Mouse (Mus musculus): ENCODE measurements around the gene Akr1a1. TPM values are rescaled to one million over a fixed set of nuclear protein-coding genes. Genes with fewer than 3 reads are reported as not detected.

The Akr1a1 gene
- total RNA-seq, 2 experiments from 2014 or later: 822 to 909 TPM

GRCm38 (mm10) chr4:116596379-116596778, 55.1 kb downstream of the Akr1a1 start, which contains the start of gene Ccdc17:
Gene Ccdc17, plus strand, starts transcription at chr4:116596654.
- DNase-seq (ENCODE audit: low spot score in 2 of 2): no peak

DNA sequence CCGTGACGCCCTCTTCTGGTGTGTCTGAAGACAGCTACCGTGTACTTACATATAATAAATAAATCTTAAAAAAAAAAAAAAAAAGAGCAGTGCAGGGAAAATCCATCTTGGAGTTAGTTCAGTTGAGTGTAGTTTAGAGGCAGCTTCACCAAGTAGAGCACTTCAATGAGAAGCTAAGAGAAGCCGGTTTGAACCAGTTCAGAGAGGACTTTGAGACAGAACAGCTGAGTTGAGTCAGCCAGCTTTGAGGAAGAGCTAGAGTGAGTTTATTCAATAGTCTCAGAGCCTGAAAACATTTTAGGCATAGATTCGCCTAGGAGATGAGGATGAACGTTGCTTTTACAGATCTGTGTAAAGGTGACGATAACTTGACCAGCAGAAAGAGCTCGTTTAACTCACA, 55.7 kb downstream of the Akr1a1 start:
- DNase-seq (ENCODE audit: low spot score in 2 of 2): no peak

Other genes with a start within 250 kb of the Akr1a1 start
- 10 to 100 TPM; 41.9 to 44.7 TPM for gene Mast2, start 187.5 kb downstream of the Akr1a1 start, total RNA-seq (2021)
- gene Ipp, start 144.1 kb downstream of the Akr1a1 start, total RNA-seq (2021): 10 to 100 TPM; 12.5 to 14.5 TPM
- gene Tmem69, start 95.7 kb downstream of the Akr1a1 start, total RNA-seq (2021): 10 to 100 TPM; 19.7 to 24.9 TPM
- 10 to 100 TPM; 62.5 to 67.0 TPM for gene Gpbp1l1, start 94.0 kb downstream of the Akr1a1 start, total RNA-seq (2021)
- 10 to 100 TPM in 1 of 2 experiments, 1 to 10 TPM in 1; 8.4 to 11.7 TPM for gene Ccdc17, start 55.0 kb downstream of the Akr1a1 start, total RNA-seq (2021)
- 10 to 100 TPM; 20.3 to 24.6 TPM for gene Nasp, start 23.7 kb downstream of the Akr1a1 start, total RNA-seq (2021)
- gene Prdx1, start 33.9 kb upstream of the Akr1a1 start, total RNA-seq (2021): 100 to 1,000 TPM; 648 to 719 TPM
- gene Mmachc, start 56.7 kb upstream of the Akr1a1 start, total RNA-seq (2021): 10 to 100 TPM; 32.3 to 40.3 TPM
- 10 to 100 TPM; 15.4 to 15.5 TPM for gene Ccdc163, start 56.8 kb upstream of the Akr1a1 start, total RNA-seq (2021)
- gene Tesk2, start 69.3 kb upstream of the Akr1a1 start, total RNA-seq (2021): 1 to 10 TPM; 2.6 to 2.7 TPM
- gene Toe1, start 156.0 kb upstream of the Akr1a1 start, total RNA-seq (2021): 10 to 100 TPM; 13.5 to 14.9 TPM
- gene Mutyh, start 156.0 kb upstream of the Akr1a1 start, total RNA-seq (2021): 1 to 10 TPM; 2.0 to 2.9 TPM
- 1 to 10 TPM; 1.8 to 4.7 TPM for gene Hpdl, start 170.0 kb upstream of the Akr1a1 start, total RNA-seq (2021)
- gene Zswim5, start 225.7 kb upstream of the Akr1a1 start, total RNA-seq (2021): 1 to 10 TPM; 3.8 to 5.2 TPM